Mouse (Mus musculus) liver, embryonic 11.5 days (tissue): ENCODE measurements at regions not wholly inside any gene's neighbourhood (a gene's known extent, or its start where the extent isn't known, plus 50 kb on each side); places are given as distances from the start of the nearest gene placed in this dataset.

ENCODE experiments used
- ATAC-seq: fragments of 200-750 bp; cut with Nextera tagmentation; replicated peaks from 2 replicates; pipeline ENCODE4 v1.8.0; 2017; ENCODE audit warnings: moderate number of reproducible peaks, mild to moderate bottlenecking, moderate TSS enrichment, moderate library complexity; ENCODE audit not compliant: low FRiP score
- DNase-seq: peaks from one replicate; pipeline ENCODE4 v3.0.0-alpha.2; 2017; ENCODE audit warnings: low spot score
- H3K27ac ChIP-seq: fragments of 300-500 bp; sonication (generic); 2 replicates; pipeline ENCODE4 v1.5.1; 2014; ENCODE audit warnings: mild to moderate bottlenecking, low read depth, low read length, control low read depth
- H3K27me3 ChIP-seq: fragments of 300-500 bp; sonication (generic); replicated peaks from 2 replicates; pipeline ENCODE4 v1.6.1; 2014; ENCODE audit warnings: low read length, mixed read lengths; ENCODE audit not compliant: control insufficient read depth, insufficient read depth
- H3K36me3 ChIP-seq: fragments of 300-500 bp; sonication (generic); 2 replicates; pipeline ENCODE4 v1.6.1; 2014; ENCODE audit warnings: mild to moderate bottlenecking, low read length, moderate library complexity, mixed read lengths; ENCODE audit not compliant: control insufficient read depth, insufficient read depth
- H3K4me1 ChIP-seq: fragments of 300-500 bp; sonication (generic); replicated peaks from 2 replicates; pipeline ENCODE4 v1.6.1; 2014; ENCODE audit warnings: low read length, mixed read lengths; ENCODE audit not compliant: control insufficient read depth, insufficient read depth
- H3K4me2 ChIP-seq: fragments of 300-500 bp; sonication (generic); 2 replicates; pipeline ENCODE4 v1.6.1; 2014; ENCODE audit warnings: mild to moderate bottlenecking, control low read depth, moderate library complexity
- H3K4me3 ChIP-seq: fragments of 300-500 bp; sonication (generic); 2 replicates; pipeline ENCODE4 v1.5.1; 2014; ENCODE audit warnings: low read depth, low read length, control low read depth
- H3K9ac ChIP-seq: fragments of 300-500 bp; sonication (generic); 2 replicates; pipeline ENCODE4 v1.6.1; 2014; ENCODE audit warnings: low read depth, low read length, control low read depth
- H3K9me3 ChIP-seq: fragments of 300-500 bp; sonication (generic); 2 replicates; pipeline ENCODE4 v1.6.1; 2016; ENCODE audit warnings: low read length, inconsistent platforms, mixed read lengths; ENCODE audit not compliant: control insufficient read depth
- WGBS: fragments of 180-500 bp; shearing (Covaris S2); extraction: QIAGEN DNeasy Blood & Tissue Kit; methylation state at CpG from one replicate; pipeline ENCODE4 v1.1.7; 2014; 5-methylcytosine and 5-hydroxymethylcytosine counted together

GRCm38 (mm10) chr5:76065227-76065626 is 74.8 kb upstream of the Srd5a3 start:
- Histone ChIP-seq H3K4me2 (no peak overlapping the region), H3K4me1 (peaks cover 17% of the 10 kb centered on the region), H3K4me3 (no peak overlapping the region), H3K9me3 (no peaks in the 10 kb centered on the region), H3K27me3 (peaks cover 8% of the 10 kb centered on the region), H3K36me3 (no peaks in the 10 kb centered on the region), H3K9ac (no peak overlapping the region), H3K27ac (no peak overlapping the region)
- no peak for ATAC-seq
- 70% methylated on average over 6 of the region's 6 CpGs for WGBS
- DNase-seq = no peak

GRCm38 (mm10) chr5:76064686-76065085 is 75.4 kb upstream of the Srd5a3 start:
- Histone ChIP-seq H3K4me1 (peaks cover 17% of the 10 kb centered on the region), H3K36me3 (no peaks in the 10 kb centered on the region), H3K4me2 (no peak overlapping the region), H3K9ac (no peak overlapping the region), H3K27me3 (peaks cover 8% of the 10 kb centered on the region), H3K4me3 (no peak overlapping the region), H3K9me3 (no peaks in the 10 kb centered on the region), H3K27ac (no peak overlapping the region)
- DNase-seq (no peak), ATAC-seq (no peak)
- WGBS = 68% methylated on average over 5 of the region's 5 CpGs

GRCm38 (mm10) chr5:76063473-76063872 is 76.6 kb upstream of the Srd5a3 start:
- peak overlapping the region; percentile 62; the same call in 1 of the 2 replicates for H3K27ac ChIP-seq
- no peaks in the 10 kb centered on the region for H3K36me3 ChIP-seq
- H3K4me2 ChIP-seq = no peak overlapping the region
- H3K9ac ChIP-seq = no peak overlapping the region
- peak; percentile 93 for ATAC-seq
- 14% methylated on average over 6 of the region's 6 CpGs for WGBS
- peak; percentile 46 for DNase-seq
- no peaks in the 10 kb centered on the region for H3K9me3 ChIP-seq
- H3K4me1 ChIP-seq = peaks cover 17% of the 10 kb centered on the region
- H3K4me3 ChIP-seq = no peak overlapping the region
- peaks cover 8% of the 10 kb centered on the region for H3K27me3 ChIP-seq

- Histone ChIP-seq H3K27me3 (no peaks in the 10 kb centered on the region), H3K9me3 (no peaks in the 10 kb centered on the region), H3K9ac (no peak overlapping the region), H3K4me2 (no peak overlapping the region), H3K4me3 (no peak overlapping the region), H3K27ac (no peak overlapping the region), H3K4me1 (no peaks in the 10 kb centered on the region), H3K36me3 (no peaks in the 10 kb centered on the region)
- 64% methylated on average over 7 of the region's 7 CpGs for WGBS
- no peak for ATAC-seq
- DNase-seq = no peak
These were observed 79.8 kb upstream of the Kdr start for GRCm38 (mm10) chr5:76058011-76058410.

GRCm38 (mm10) chr5:76055849-76056248 is 77.6 kb upstream of the Kdr start:
- H3K27ac ChIP-seq = no peak overlapping the region
- 65% methylated on average over 2 of the region's 2 CpGs for WGBS
- H3K27me3 ChIP-seq = no peaks in the 10 kb centered on the region
- ATAC-seq = no peak
- no peaks in the 10 kb centered on the region for H3K36me3 ChIP-seq
- H3K4me1 ChIP-seq = no peaks in the 10 kb centered on the region
- H3K9ac ChIP-seq = no peak overlapping the region
- no peak overlapping the region for H3K4me2 ChIP-seq
- no peak overlapping the region for H3K4me3 ChIP-seq
- H3K9me3 ChIP-seq = no peaks in the 10 kb centered on the region
- no peak for DNase-seq

- WGBS = 86% methylated on average over 1 of the region's 1 CpGs
- H3K36me3 ChIP-seq = no peaks in the 10 kb centered on the region
- no peak overlapping the region for H3K27ac ChIP-seq
- no peak overlapping the region for H3K4me3 ChIP-seq
- DNase-seq (no peak), ATAC-seq (no peak)
- no peaks in the 10 kb centered on the region for H3K4me1 ChIP-seq
- no peak overlapping the region for H3K9ac ChIP-seq
- H3K4me2 ChIP-seq = no peak overlapping the region
- no peaks in the 10 kb centered on the region for H3K9me3 ChIP-seq
- H3K27me3 ChIP-seq = no peaks in the 10 kb centered on the region
These were observed 74.5 kb upstream of the Kdr start for GRCm38 (mm10) chr5:76052782-76053181.

- Histone ChIP-seq H3K9ac (no peak overlapping the region), H3K27me3 (no peaks in the 10 kb centered on the region), H3K27ac (no peak overlapping the region), H3K9me3 (no peaks in the 10 kb centered on the region), H3K36me3 (no peaks in the 10 kb centered on the region), H3K4me1 (no peaks in the 10 kb centered on the region), H3K4me2 (no peak overlapping the region), H3K4me3 (no peak overlapping the region)
- WGBS = 64% methylated on average over 2 of the region's 2 CpGs
- DNase-seq (no peak), ATAC-seq (no peak)
These were observed 73.4 kb upstream of the Kdr start for GRCm38 (mm10) chr5:76051658-76052057.

- 72% methylated on average over 9 of the region's 9 CpGs for WGBS
- H3K4me1 ChIP-seq = no peaks in the 10 kb centered on the region
- H3K9me3 ChIP-seq = no peaks in the 10 kb centered on the region
- ATAC-seq = no peak
- no peaks in the 10 kb centered on the region for H3K27me3 ChIP-seq
- no peak overlapping the region for H3K9ac ChIP-seq
- no peak overlapping the region for H3K4me2 ChIP-seq
- H3K36me3 ChIP-seq = no peaks in the 10 kb centered on the region
- DNase-seq = no peak
- H3K27ac ChIP-seq = no peak overlapping the region
- H3K4me3 ChIP-seq = no peak overlapping the region
These were observed 70.0 kb upstream of the Kdr start for GRCm38 (mm10) chr5:76048103-76048874.
